Mouse (Mus musculus): ENCODE measurements around the gene Catsper1.

- TF ChIP-seq CTCF (IDR thresholded peaks at IDR 0.05) (no peak), POLR2A (IDR thresholded peaks at IDR 0.05; ENCODE audit: insufficient read depth, low read depth, low read length) (no peak)
Measured at GRCm38 (mm10) chr19:5389647-5390046, 54.1 kb downstream of the Catsper1 start.

Measured in heart, adult 2 months (tissue).